Mouse (Mus musculus) liver, embryonic 15.5 days (tissue): ENCODE measurements around the gene Fcho2. TPM values are rescaled to one million over a fixed set of nuclear protein-coding genes. Genes with fewer than 3 reads are reported as not detected.

Experiments used
- ATAC-seq: fragments of 200-750 bp; cut with Nextera tagmentation; 2 replicates; pipeline ENCODE4 v1.8.0; 2017; ENCODE audit warnings: moderate number of reproducible peaks, mild to moderate bottlenecking, moderate library complexity; ENCODE audit not compliant: insufficient read depth
- H3K27ac ChIP-seq: fragments of 300-500 bp; sonication (generic); replicated peaks from 2 replicates; pipeline ENCODE4 v1.5.1; 2015; ENCODE audit warnings: mild to moderate bottlenecking, inconsistent platforms
- H3K27me3 ChIP-seq: fragments of 300-500 bp; sonication (generic); 2 replicates; pipeline ENCODE4 v1.6.1; 2015; ENCODE audit warnings: mild to moderate bottlenecking, inconsistent platforms
- H3K36me3 ChIP-seq: fragments of 300-500 bp; sonication (generic); replicated peaks from 2 replicates; pipeline ENCODE4 v1.6.1; 2015; ENCODE audit warnings: moderate library complexity, mild to moderate bottlenecking, inconsistent platforms
- H3K4me1 ChIP-seq: fragments of 300-500 bp; sonication (generic); replicated peaks from 2 replicates; pipeline ENCODE4 v1.6.1; 2015; ENCODE audit warnings: inconsistent platforms
- H3K4me2 ChIP-seq: fragments of 300-500 bp; sonication (generic); 2 replicates; pipeline ENCODE4 v1.6.1; 2015; ENCODE audit warnings: moderate library complexity, mild to moderate bottlenecking, inconsistent platforms
- H3K4me3 ChIP-seq: fragments of 300-500 bp; sonication (generic); replicated peaks from 2 replicates; pipeline ENCODE4 v1.5.1; 2015; ENCODE audit warnings: mild to moderate bottlenecking, inconsistent platforms
- H3K9ac ChIP-seq: fragments of 300-500 bp; sonication (generic); 2 replicates; pipeline ENCODE4 v1.6.1; 2015; ENCODE audit warnings: moderate library complexity, mild to moderate bottlenecking, inconsistent platforms
- H3K9me3 ChIP-seq: fragments of 300-500 bp; sonication (generic); replicated peaks from 2 replicates; pipeline ENCODE4 v1.6.1; 2016; ENCODE audit warnings: inconsistent platforms
- WGBS: fragments of 180-500 bp; shearing (Covaris S2); methylation state at CpG from one replicate; pipeline ENCODE4 v1.1.7; 2015; ENCODE audit warnings: mixed read lengths; ENCODE audit not compliant: insufficient replicate concordance; 5-methylcytosine and 5-hydroxymethylcytosine counted together
- polyA plus RNA-seq: library from polyadenylated mRNA; unstranded; fragments of >200 nt; fragmentation: Nextera tagmentation; extraction: Ambion mirVana; gene quantifications from 2 replicates; pipeline ENCODE4 v1.2.1, GENCODE M21; 2015

Fcho2 gene
- polyA plus RNA-seq, 1 experiment from 2014 or later, result 25.5 TPM

DNA sequence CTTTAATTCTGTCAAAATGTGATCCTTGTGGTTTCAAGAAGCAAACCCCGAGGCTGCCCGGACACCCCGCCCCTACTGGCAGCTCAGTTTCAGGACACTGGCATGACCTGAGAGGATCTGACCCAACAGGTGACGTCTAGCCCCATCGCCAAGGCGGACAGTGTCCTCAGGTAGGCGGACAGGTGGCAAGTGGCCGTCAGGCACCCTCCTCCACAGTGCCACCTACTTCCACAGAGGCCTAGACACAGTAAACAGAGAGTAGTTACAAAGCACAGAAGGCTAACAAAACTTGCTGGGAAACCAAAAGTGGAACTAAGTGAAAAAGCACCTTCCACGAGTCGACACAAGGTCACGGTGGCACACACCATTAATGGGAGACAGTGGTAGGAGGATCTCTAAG, 121.9 kb downstream of the Fcho2 start:
- peaks cover 37% of the 10 kb centered on the region for H3K27me3 ChIP-seq
- H3K4me3 ChIP-seq, result no peak overlapping the region
- no peaks in the 10 kb centered on the region for H3K36me3 ChIP-seq
- H3K9ac ChIP-seq, result no peak overlapping the region
- H3K9me3 ChIP-seq, result no peaks in the 10 kb centered on the region
- WGBS, result 64% methylated on average over 11 of the region's 11 CpGs
- no peak for ATAC-seq
- no peaks in the 10 kb centered on the region for H3K4me1 ChIP-seq
- H3K4me2 ChIP-seq, result no peak overlapping the region
- H3K27ac ChIP-seq, result no peak overlapping the region

DNA sequence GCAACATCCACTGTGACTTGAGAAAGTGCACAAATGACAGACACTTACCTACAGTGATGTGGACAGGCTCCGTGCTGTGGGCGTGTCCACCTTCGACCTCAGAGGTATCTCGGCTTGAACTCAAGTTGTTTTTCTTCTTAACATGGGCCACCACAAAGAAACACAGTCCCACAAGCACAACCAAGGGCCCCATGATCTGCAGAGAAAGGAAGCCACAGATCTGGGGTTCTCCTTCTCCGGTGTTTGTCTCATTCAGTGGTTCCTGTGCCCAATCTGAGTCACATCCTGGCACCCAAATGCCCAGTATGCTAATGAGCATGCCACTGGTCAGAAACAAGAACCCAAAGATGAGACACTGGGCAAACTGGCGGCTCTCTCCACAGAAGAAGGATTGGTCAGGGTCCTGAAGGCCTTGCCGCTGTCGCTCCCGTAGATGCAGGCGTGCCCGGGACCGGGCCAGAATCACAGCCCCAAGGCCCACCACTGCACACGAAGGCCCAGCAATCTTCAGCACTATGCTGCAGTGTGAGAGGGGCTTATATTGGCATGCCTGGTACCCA, 123.2 kb downstream of the Fcho2 start:
- ATAC-seq, result no peak
- Histone ChIP-seq H3K9ac (no peak overlapping the region), H3K4me2 (no peak overlapping the region), H3K27me3 (peaks cover 37% of the 10 kb centered on the region), H3K36me3 (no peaks in the 10 kb centered on the region), H3K9me3 (no peaks in the 10 kb centered on the region), H3K4me3 (no peak overlapping the region), H3K4me1 (no peaks in the 10 kb centered on the region), H3K27ac (no peak overlapping the region)
- WGBS, result 71% methylated on average over 13 of the region's 13 CpGs

DNA sequence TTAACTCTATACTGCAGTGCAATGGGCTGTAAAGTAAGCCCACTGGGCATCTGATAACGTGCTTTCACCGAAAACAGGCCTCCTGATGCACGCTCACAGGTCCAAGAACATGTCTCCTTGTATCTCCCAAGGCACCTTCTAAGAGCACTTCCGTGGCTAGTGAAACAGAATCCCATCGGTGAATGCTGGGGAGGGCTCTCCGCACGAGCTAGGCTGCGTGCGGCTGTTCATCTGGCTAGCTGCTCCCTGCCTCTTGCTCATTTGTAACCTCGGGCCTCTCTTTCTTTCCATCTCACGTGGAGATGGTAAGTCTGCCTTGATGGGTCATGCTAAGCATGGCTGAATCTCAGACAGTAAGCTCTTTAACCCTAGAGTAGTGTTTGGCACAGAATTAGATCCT, 124.4 kb downstream of the Fcho2 start:
- H3K27me3 ChIP-seq, result peaks cover 28% of the 10 kb centered on the region
- H3K9me3 ChIP-seq, result no peaks in the 10 kb centered on the region
- 71% methylated on average over 11 of the region's 11 CpGs for WGBS
- H3K27ac ChIP-seq, result no peak overlapping the region
- H3K4me2 ChIP-seq, result no peak overlapping the region
- no peaks in the 10 kb centered on the region for H3K36me3 ChIP-seq
- H3K4me1 ChIP-seq, result no peaks in the 10 kb centered on the region
- ATAC-seq, result no peak
- H3K4me3 ChIP-seq, result no peak overlapping the region
- H3K9ac ChIP-seq, result no peak overlapping the region

DNA sequence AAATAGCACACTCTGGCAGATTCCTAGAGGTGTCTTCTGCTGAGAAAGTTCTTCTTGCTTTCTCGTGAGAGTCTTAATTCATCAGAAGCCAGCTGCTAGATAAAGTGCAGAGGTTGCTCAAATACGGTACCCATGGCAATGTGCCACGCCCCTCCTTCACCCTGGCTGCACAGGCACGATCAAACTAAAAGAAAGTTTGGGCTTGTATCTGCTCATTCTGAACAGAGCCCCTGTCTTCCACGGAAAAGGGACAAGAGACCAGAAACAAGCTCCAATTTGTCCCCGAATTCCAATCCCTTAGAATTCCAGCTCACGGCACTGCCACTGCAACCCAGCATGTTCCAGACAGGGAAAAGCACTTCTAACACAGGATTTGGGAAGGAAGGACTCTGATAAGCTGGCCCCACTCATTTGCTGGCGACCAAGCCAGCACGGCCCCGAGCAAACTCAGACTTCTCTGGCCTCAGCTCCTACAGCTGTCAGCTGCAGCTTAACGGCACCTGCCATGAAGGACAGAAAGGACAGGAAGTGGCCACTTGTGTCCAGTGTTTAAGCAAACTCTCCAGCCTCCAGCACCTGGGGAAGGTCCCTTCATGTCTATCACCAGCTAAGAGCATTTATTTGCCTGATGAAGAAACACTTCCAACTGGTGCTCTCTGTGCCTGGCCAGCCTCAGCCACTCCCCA, 125.5 kb downstream of the Fcho2 start:
- Histone ChIP-seq H3K4me3 (no peak overlapping the region), H3K9ac (no peak overlapping the region), H3K36me3 (no peaks in the 10 kb centered on the region), H3K4me2 (no peak overlapping the region), H3K4me1 (no peaks in the 10 kb centered on the region), H3K9me3 (no peaks in the 10 kb centered on the region), H3K27me3 (peaks cover 17% of the 10 kb centered on the region), H3K27ac (no peak overlapping the region)
- 54% methylated on average over 11 of the region's 11 CpGs for WGBS
- no peak for ATAC-seq

DNA sequence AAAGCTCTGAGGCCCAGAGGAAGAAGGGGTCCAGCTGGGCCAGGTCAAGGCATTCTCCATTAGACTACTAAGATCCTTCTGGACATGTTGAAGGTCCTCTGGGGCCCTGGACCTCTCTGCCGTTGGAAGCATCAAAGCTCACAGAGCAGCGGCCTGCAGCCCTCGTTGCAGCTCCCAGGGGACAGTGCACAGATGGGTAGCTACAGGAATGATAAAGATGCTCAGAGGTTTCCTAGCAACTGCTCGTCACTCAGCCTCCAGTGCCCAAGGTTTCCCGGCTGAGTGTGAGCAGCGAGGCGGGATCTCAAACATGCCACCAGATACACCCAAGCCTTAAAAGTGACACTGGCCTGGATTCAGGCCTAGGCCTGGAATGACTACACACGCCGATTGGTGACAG, 127.3 kb downstream of the Fcho2 start:
- H3K27me3 ChIP-seq, result no peaks in the 10 kb centered on the region
- H3K9ac ChIP-seq, result no peak overlapping the region
- H3K4me3 ChIP-seq, result no peak overlapping the region
- no peak overlapping the region for H3K27ac ChIP-seq
- WGBS, result 67% methylated on average over 9 of the region's 9 CpGs
- no peaks in the 10 kb centered on the region for H3K4me1 ChIP-seq
- no peak for ATAC-seq
- H3K36me3 ChIP-seq, result no peaks in the 10 kb centered on the region
- H3K4me2 ChIP-seq, result no peak overlapping the region
- H3K9me3 ChIP-seq, result no peaks in the 10 kb centered on the region

DNA sequence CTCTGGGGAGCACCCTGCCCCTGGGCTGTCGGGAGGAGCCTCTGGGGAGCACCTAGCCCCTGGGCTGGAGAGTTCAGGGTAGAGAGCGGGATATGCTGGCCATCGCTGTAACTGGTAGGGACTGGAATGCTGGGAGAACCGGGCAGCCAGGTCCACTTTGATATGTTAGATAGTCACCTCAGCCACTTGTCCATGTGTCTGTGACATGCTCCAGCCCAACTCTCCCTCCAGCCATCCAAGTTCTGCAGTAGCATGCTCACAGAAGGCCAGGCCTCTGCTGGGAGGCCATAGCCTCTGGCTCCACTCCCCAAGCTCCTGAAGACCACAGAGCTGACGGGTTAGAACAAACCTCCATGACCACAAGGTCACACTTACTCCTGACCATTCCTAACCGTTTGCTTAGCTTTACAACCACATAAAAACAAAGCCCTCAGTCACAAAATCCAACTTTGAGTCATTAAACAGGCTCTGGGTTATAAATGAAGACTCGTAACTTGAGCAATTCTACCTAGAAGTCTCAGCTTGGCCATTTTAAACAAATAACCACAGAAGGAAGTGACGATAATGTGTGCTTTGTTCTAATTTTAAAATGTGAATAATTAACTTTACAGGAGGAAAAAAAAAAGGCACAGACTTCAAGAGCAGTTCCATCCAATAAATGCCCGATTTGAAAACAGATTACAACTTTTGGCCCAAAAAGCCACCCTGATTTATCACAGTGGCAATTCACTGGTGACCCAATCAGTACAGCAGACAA, 130.9 kb downstream of the Fcho2 start:
- Histone ChIP-seq H3K27ac (no peak overlapping the region), H3K4me2 (no peak overlapping the region), H3K9me3 (no peaks in the 10 kb centered on the region), H3K27me3 (no peaks in the 10 kb centered on the region), H3K36me3 (no peaks in the 10 kb centered on the region), H3K4me3 (no peak overlapping the region), H3K4me1 (no peaks in the 10 kb centered on the region), H3K9ac (no peak overlapping the region)
- 55% methylated on average over 9 of the region's 9 CpGs for WGBS
- ATAC-seq, result no peak

DNA sequence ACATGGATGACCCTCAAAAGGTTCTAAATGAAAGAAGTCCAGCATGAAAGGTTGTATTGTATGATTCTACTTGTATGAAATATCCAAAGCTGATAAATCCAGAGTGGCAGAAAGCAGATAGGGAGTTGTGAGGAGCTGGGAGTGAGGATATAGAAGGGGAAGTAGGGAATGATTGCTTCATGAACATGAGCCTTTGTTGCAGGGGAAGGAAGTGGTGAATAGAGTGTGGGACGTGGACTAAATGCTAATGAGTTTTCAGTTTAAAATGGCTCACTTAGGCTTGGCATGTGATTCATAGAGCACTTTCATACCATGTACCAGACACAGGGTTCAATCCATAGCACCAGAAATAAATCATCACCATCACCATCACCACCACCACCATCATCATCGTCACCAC, 131.8 kb downstream of the Fcho2 start:
- ATAC-seq, result no peak
- WGBS, result 47% methylated on average over 2 of the region's 2 CpGs
- Histone ChIP-seq H3K4me3 (no peak overlapping the region), H3K9ac (no peak overlapping the region), H3K36me3 (no peaks in the 10 kb centered on the region), H3K27ac (no peak overlapping the region), H3K27me3 (no peaks in the 10 kb centered on the region), H3K9me3 (no peaks in the 10 kb centered on the region), H3K4me2 (no peak overlapping the region), H3K4me1 (no peaks in the 10 kb centered on the region)

DNA sequence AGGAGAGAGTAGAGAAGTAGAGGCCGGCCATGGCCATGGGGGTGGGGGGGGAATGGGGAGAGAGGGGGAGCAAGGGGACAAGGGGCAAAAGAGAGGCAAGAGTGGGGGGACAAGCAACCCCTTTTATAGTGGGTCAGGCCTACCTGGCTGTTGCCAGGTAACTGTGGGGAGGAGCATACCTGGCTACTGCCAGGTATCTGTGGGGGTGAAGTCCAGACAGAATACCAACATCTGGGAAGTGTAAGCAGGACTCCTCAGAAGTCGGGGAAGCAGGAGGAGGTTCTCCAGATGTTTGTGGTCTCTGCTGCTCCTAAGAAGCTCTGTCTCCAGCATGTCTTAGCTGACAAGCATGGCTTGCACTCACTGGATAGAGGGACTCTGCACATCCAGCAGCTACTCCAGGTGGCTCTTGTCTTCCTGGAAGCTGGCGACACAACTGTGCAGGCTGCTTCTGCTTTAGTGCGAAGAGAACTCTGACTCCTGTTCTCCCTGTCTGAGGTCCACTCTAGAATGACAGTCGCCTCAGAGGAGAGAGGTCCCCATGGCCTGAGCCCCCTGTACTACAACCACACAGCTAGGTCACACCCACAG, 134.7 kb downstream of the Fcho2 start:
- no peaks in the 10 kb centered on the region for H3K9me3 ChIP-seq
- no peak overlapping the region for H3K4me2 ChIP-seq
- no peak overlapping the region for H3K4me3 ChIP-seq
- H3K9ac ChIP-seq, result no peak overlapping the region
- no peak overlapping the region for H3K27ac ChIP-seq
- ATAC-seq, result no peak
- WGBS, result 54% methylated on average over 5 of the region's 5 CpGs
- no peaks in the 10 kb centered on the region for H3K36me3 ChIP-seq
- H3K4me1 ChIP-seq, result no peaks in the 10 kb centered on the region
- H3K27me3 ChIP-seq, result no peaks in the 10 kb centered on the region

DNA sequence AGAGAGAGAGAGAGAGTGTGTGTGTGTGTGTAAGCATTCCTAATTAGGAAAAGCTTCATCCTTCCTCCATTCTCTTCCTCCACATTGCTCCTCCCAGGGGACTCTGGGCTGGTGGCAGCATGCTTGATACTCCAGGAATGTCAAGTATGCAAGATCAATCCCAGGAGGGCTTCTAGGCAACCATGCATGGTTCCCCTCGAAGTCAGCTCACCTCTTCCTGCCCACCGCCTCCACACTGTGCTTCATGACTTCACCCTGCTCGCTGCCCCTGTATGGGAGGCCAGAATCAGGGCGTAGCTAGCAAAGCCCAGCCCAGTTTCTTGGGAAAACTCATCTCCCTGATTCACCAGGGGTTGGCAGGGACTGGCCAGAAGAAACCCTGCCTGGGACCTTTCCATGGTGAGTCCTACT, 135.6 kb downstream of the Fcho2 start:
- Histone ChIP-seq H3K4me3 (no peak overlapping the region), H3K4me2 (no peak overlapping the region), H3K27ac (no peak overlapping the region), H3K9me3 (no peaks in the 10 kb centered on the region), H3K9ac (no peak overlapping the region), H3K27me3 (no peaks in the 10 kb centered on the region), H3K4me1 (no peaks in the 10 kb centered on the region), H3K36me3 (no peaks in the 10 kb centered on the region)
- WGBS, result 27% methylated on average over 4 of the region's 4 CpGs
- ATAC-seq, result no peak

DNA sequence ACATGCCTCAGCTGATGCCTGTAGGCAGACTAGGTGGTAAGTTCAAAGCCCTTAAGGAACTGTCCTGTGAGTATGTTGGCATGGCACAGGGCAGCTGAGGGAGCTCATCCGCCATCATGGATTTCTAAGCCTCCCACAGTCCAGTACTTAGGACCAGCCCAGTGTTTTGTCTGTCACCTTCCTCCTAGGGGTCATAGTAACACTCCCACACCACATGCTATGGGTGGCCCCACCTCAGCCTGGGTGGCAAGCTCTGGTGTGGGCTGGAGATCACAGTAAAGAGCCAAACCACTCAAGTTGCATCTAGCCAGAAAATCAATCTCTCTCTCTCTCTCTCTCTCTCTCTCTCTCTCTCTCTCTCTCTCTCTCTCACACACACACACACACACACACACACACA, 136.0 kb downstream of the Fcho2 start:
- H3K27ac ChIP-seq, result no peak overlapping the region
- no peak overlapping the region for H3K9ac ChIP-seq
- no peak for ATAC-seq
- WGBS, result 42% methylated on average over 1 of the region's 1 CpGs
- no peaks in the 10 kb centered on the region for H3K36me3 ChIP-seq
- H3K4me2 ChIP-seq, result no peak overlapping the region
- H3K4me3 ChIP-seq, result no peak overlapping the region
- no peaks in the 10 kb centered on the region for H3K9me3 ChIP-seq
- H3K4me1 ChIP-seq, result no peaks in the 10 kb centered on the region
- no peaks in the 10 kb centered on the region for H3K27me3 ChIP-seq

DNA sequence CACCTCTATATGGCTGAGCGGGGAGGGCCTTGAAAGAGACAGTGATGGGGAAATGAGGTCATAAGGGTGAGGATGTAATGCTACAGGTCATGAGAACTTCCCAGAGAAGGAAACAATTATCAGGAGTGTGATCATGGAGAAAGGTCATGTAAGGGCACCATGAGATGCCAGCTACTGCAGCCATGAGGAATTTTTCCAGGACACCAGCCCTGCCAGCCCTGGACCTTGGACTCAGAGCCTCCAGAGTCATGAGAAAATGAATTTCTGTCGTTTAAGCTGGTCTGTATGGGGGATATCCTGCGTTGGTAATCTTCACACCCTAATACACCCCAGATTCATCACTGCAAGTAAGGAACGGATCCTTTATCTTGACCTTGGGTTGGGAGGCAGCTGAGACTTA, 141.3 kb downstream of the Fcho2 start:
- Histone ChIP-seq H3K27ac (no peak overlapping the region), H3K4me3 (no peak overlapping the region)

More for the DNA sequence above, 141.3 kb downstream of the Fcho2 start:
- no peaks in the 10 kb centered on the region for H3K4me1 ChIP-seq
- H3K9ac ChIP-seq, result no peak overlapping the region
- no peaks in the 10 kb centered on the region for H3K9me3 ChIP-seq
- no peaks in the 10 kb centered on the region for H3K36me3 ChIP-seq
- H3K4me2 ChIP-seq, result no peak overlapping the region
- H3K27me3 ChIP-seq, result no peaks in the 10 kb centered on the region
- ATAC-seq, result no peak
- 50% methylated on average over 4 of the region's 4 CpGs for WGBS
